Mouse (Mus musculus) thymus, adult 2 months (tissue): ENCODE data around the gene Vstm4. TPM values are rescaled to one million over a fixed set of nuclear protein-coding genes. Genes with fewer than 3 reads are reported as not detected.

Experiments
- DNase-seq: peaks from one replicate; pipeline ENCODE4 v3.0.0; 2021
- H3K27ac ChIP-seq: fragments of 200-500 bp; 2 replicates; pipeline ENCODE4 v1.5.1; 2012; ENCODE audit warnings: low read length, control low read depth; ENCODE audit not compliant: control insufficient read depth, insufficient read depth
- H3K27me3 ChIP-seq: fragments of 200-500 bp; 2 replicates; pipeline ENCODE4 v1.6.1; 2012; ENCODE audit warnings: mild to moderate bottlenecking, low read length, moderate library complexity, mixed read lengths; ENCODE audit not compliant: control insufficient read depth, insufficient read depth
- H3K36me3 ChIP-seq: fragments of 200-500 bp; 2 replicates; pipeline ENCODE4 v1.6.1; 2012; ENCODE audit warnings: mild to moderate bottlenecking, low read length, moderate library complexity; ENCODE audit not compliant: control insufficient read depth, insufficient read depth
- H3K4me1 ChIP-seq: fragments of 200-500 bp; replicated peaks from 2 replicates; pipeline ENCODE4 v1.6.1; 2012; ENCODE audit warnings: low read length; ENCODE audit not compliant: control insufficient read depth, insufficient read depth
- H3K4me3 ChIP-seq: fragments of 200-500 bp; 2 replicates; pipeline ENCODE4 v1.5.1; 2012; ENCODE audit warnings: mild to moderate bottlenecking, low read length, control low read depth, moderate library complexity; ENCODE audit not compliant: control insufficient read depth, insufficient read depth
- CTCF ChIP-seq: fragments of 200-500 bp; IDR thresholded peaks from 2 replicates; pipeline ENCODE4 v1.5.1; 2012; ENCODE audit warnings: mild to moderate bottlenecking, control low read depth, low read length, moderate library complexity, borderline replicate concordance; ENCODE audit not compliant: control insufficient read depth, poor library complexity, insufficient read depth; ENCODE audit errors: extremely low read depth
- POLR2A ChIP-seq: fragments of 200-500 bp; IDR thresholded peaks from 2 replicates; pipeline ENCODE4 v1.6.1; 2012; ENCODE audit warnings: mild to moderate bottlenecking, low read length, control low read depth, moderate library complexity; ENCODE audit not compliant: control insufficient read depth, poor library complexity, insufficient read depth; ENCODE audit errors: extremely low read depth
- WGBS: fragments of 180-500 bp; shearing (Covaris S2); methylation state at CpG from one replicate; pipeline ENCODE4 v1.1.7; 2018; 5-methylcytosine and 5-hydroxymethylcytosine counted together
- polyA plus RNA-seq: library from polyadenylated mRNA; depleted of rRNA; stranded (reverse); fragments of >200 nt; gene quantifications from 2 replicates; pipeline ENCODE4 v1.2.3, GENCODE M21; 2012

Vstm4 gene
- polyA plus RNA-seq, 1 experiment: 1.8 TPM

- 66% methylated on average over 6 of the region's 6 CpGs for WGBS
- Histone ChIP-seq H3K27me3 (no peaks in the 10 kb centered on the region; the same call in 1 of the 2 replicates), H3K27ac (no peak overlapping the region), H3K36me3 (no peaks in the 10 kb centered on the region), H3K4me3 (no peak overlapping the region), H3K4me1 (no peaks in the 10 kb centered on the region)
- TF ChIP-seq CTCF (no peak), POLR2A (no peak)
- DNase-seq: no peak
Observed at GRCm38 (mm10) chr14:32877549-32877948, 21.0 kb downstream of the Vstm4 start.

- WGBS: 90% methylated on average over 5 of the region's 5 CpGs
- Histone ChIP-seq H3K4me3 (no peak overlapping the region), H3K27me3 (no peaks in the 10 kb centered on the region; the same call in 1 of the 2 replicates), H3K4me1 (no peaks in the 10 kb centered on the region), H3K27ac (no peak overlapping the region), H3K36me3 (no peaks in the 10 kb centered on the region)
- TF ChIP-seq POLR2A: no peak
- TF ChIP-seq CTCF: no peak
- no peak for DNase-seq
Observed at GRCm38 (mm10) chr14:32880332-32880731, 23.8 kb downstream of the Vstm4 start.

DNA sequence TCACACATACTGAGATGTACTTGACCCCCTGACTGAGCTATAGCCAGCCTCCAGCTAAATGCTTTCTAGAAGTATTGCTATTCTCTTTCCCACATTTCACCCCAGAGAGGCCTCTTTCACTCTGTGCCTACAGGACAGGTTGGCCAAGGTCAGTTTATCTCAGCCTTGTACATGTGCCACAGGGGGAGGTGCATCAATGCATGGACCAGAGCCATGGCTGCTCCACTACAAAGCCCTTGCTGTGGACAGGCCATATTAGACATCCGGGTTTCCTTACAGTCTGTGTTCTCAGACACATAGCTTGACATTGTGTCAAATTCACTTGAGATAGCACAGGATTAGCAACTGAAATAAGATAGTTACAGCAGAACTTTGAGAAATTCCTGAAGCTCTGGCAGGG, 25.1 kb downstream of the Vstm4 start:
- no peak overlapping the region for H3K4me3 ChIP-seq
- no peak for DNase-seq
- H3K4me1 ChIP-seq: no peaks in the 10 kb centered on the region
- no peaks in the 10 kb centered on the region for H3K27me3 ChIP-seq
- 97% methylated on average over 1 of the region's 1 CpGs for WGBS
- TF ChIP-seq POLR2A (no peak), CTCF (no peak)
- no peak overlapping the region for H3K27ac ChIP-seq
- H3K36me3 ChIP-seq: no peaks in the 10 kb centered on the region

GRCm38 (mm10) chr14:32888876-32889674, 32.5 kb downstream of the Vstm4 start:
- H3K27ac ChIP-seq: no peak overlapping the region
- TF ChIP-seq CTCF (no peak), POLR2A (no peak)
- H3K27me3 ChIP-seq: no peaks in the 10 kb centered on the region
- DNase-seq: no peak
- no peaks in the 10 kb centered on the region for H3K36me3 ChIP-seq
- 82% methylated on average over 6 of the region's 6 CpGs for WGBS
- H3K4me3 ChIP-seq: no peak overlapping the region
- H3K4me1 ChIP-seq: no peaks in the 10 kb centered on the region

- H3K36me3 ChIP-seq: no peaks in the 10 kb centered on the region
- no peaks in the 10 kb centered on the region for H3K4me1 ChIP-seq
- TF ChIP-seq CTCF (no peak), POLR2A (no peak)
- DNase-seq: no peak
- no peak overlapping the region for H3K27ac ChIP-seq
- H3K27me3 ChIP-seq: no peaks in the 10 kb centered on the region
- WGBS: 95% methylated on average over 4 of the region's 4 CpGs
- H3K4me3 ChIP-seq: no peak overlapping the region
Observed at GRCm38 (mm10) chr14:32894341-32894853, 37.8 kb downstream of the Vstm4 start.

DNA sequence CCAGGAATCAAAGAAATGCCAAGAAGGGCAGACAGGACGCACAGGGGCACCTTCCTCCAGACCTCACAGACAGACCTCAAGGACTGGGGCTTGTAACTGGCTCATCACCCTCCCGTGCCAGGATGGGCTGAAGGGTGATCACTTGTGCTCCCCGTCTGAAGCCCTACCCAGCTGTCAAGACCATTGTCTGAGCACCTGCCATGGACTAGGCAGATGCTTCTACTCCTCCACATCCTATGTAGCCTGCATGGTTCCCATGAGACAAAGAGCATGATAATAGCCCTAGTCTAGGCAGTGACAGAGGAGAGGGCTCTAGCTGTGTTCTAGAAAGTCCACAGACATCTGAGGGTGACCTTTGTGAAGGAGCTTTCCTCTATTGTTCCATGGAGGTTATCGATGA, 38.3 kb downstream of the Vstm4 start:
- Histone ChIP-seq H3K4me3 (no peak overlapping the region), H3K4me1 (no peaks in the 10 kb centered on the region), H3K36me3 (no peaks in the 10 kb centered on the region), H3K27ac (no peak overlapping the region), H3K27me3 (no peaks in the 10 kb centered on the region)
- 92% methylated on average over 4 of the region's 4 CpGs for WGBS
- no peak for TF ChIP-seq CTCF
- no peak for TF ChIP-seq POLR2A
- DNase-seq: no peak
